Mouse (Mus musculus) limb, embryonic 12.5 days (tissue): Measurements from ENCODE around the gene Chmp1a. TPM values are rescaled to one million over a fixed set of nuclear protein-coding genes. Genes with fewer than 3 reads are reported as not detected.
A peak's percentile ranks its signal among the peaks of the same experiment; 100 is the strongest.
"Not testable (repeated sequence)": the region's sequence is repeated elsewhere in the genome, so short reads cannot be mapped to it uniquely, and the experiment has no call there.

Experiments used
- ATAC-seq: fragments of 200-750 bp; cut with Nextera tagmentation; 2 replicates; pipeline ENCODE4 v1.8.0; 2017; ENCODE audit warnings: low read depth, moderate TSS enrichment; ENCODE audit not compliant: insufficient number of reproducible peaks, insufficient read depth, low FRiP score, low TSS enrichment
- H3K27ac ChIP-seq: fragments of 300-500 bp; sonication (generic); 2 replicates; pipeline ENCODE4 v1.5.1; 2016; ENCODE audit warnings: mild to moderate bottlenecking, moderate library complexity
- H3K27me3 ChIP-seq: fragments of 300-500 bp; sonication (generic); 2 replicates; pipeline ENCODE4 v1.6.1; 2016; ENCODE audit warnings: mild to moderate bottlenecking, moderate library complexity
- H3K36me3 ChIP-seq: fragments of 300-500 bp; sonication (generic); 2 replicates; pipeline ENCODE4 v1.6.1; 2016; ENCODE audit warnings: mild to moderate bottlenecking, moderate library complexity
- H3K4me1 ChIP-seq: fragments of 300-500 bp; sonication (generic); replicated peaks from 2 replicates; pipeline ENCODE4 v1.6.1; 2016
- H3K4me2 ChIP-seq: fragments of 300-500 bp; sonication (generic); 2 replicates; pipeline ENCODE4 v1.6.1; 2016; ENCODE audit warnings: mild to moderate bottlenecking, moderate library complexity
- H3K4me3 ChIP-seq: fragments of 300-500 bp; sonication (generic); replicated peaks from 2 replicates; pipeline ENCODE4 v1.5.1; 2016; ENCODE audit warnings: mild to moderate bottlenecking
- H3K9ac ChIP-seq: fragments of 300-500 bp; sonication (generic); replicated peaks from 2 replicates; pipeline ENCODE4 v1.6.1; 2016; ENCODE audit warnings: mild to moderate bottlenecking, moderate library complexity
- H3K9me3 ChIP-seq: fragments of 300-500 bp; sonication (generic); 2 replicates; pipeline ENCODE4 v1.6.1; 2016; ENCODE audit warnings: mild to moderate bottlenecking, moderate library complexity
- WGBS: fragments of 180-500 bp; shearing (Covaris S2); methylation state at CpG from one replicate; pipeline ENCODE4 v1.1.7; 2016; 5-methylcytosine and 5-hydroxymethylcytosine counted together
- polyA plus RNA-seq: library from polyadenylated mRNA; unstranded; fragments of >200 nt; fragmentation: Nextera tagmentation; extraction: Ambion mirVana; gene quantifications from 2 replicates; pipeline ENCODE4 v1.2.1, GENCODE M21; 2016

Gene Chmp1a
- polyA plus RNA-seq, 1 experiment from 2014 or later, result 140 TPM

DNA sequence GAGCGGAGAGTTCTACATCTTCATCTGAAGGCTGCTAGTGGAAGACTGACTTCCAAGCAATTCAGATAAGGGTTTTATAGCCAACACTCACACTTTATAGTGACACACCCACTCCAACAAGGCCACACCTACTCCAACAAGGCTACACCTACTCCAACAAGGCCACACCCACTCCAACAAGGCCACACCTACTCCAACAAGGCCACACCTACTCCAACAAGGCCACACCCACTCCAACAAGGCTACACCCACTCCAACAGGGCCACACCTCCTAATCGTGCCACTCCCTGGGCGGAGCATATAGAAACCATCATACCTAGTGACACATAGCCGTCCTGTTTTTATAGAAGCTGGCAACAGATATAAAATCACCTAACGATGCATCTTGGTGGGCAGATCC, 15.5 kb downstream of the Chmp1a start:
- not testable (repeated sequence) for H3K4me3 ChIP-seq, H3K4me2 ChIP-seq, ATAC-seq, H3K27ac ChIP-seq, H3K9ac ChIP-seq, H3K9me3 ChIP-seq, H3K36me3 ChIP-seq, H3K4me1 ChIP-seq, H3K27me3 ChIP-seq
- WGBS, result 69% methylated on average over 5 of the region's 5 CpGs

DNA sequence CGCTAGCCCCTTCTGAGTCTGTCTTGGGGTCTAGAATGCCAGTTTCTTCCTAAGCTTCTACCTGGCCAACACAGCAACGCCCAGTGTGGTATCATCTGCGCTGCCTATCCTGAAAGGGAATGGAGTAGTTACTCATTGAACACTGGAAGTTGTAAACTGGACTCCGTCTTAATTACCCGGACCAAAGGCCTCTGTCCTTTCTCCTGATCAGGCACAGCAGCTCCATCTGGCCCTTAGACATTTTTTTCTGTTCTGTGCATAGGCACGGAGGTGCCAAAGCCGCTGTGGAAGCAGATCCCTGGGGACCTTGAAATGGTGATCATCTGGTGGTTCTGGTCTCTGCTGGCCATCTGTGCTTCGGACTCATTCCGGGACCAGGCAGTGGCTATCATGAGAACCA, 18.8 kb downstream of the Chmp1a start:
- ATAC-seq, result no peak
- no peak overlapping the region for H3K9ac ChIP-seq
- no peaks in the 10 kb centered on the region for H3K27me3 ChIP-seq
- no peaks in the 10 kb centered on the region for H3K9me3 ChIP-seq
- H3K4me2 ChIP-seq, result no peak overlapping the region
- H3K4me3 ChIP-seq, result no peak overlapping the region
- H3K27ac ChIP-seq, result no peak overlapping the region
- H3K4me1 ChIP-seq, result peaks cover 2% of the 10 kb centered on the region; the same call in 1 of the 2 replicates
- 82% methylated on average over 9 of the region's 9 CpGs for WGBS
- H3K36me3 ChIP-seq, result no peaks in the 10 kb centered on the region

DNA sequence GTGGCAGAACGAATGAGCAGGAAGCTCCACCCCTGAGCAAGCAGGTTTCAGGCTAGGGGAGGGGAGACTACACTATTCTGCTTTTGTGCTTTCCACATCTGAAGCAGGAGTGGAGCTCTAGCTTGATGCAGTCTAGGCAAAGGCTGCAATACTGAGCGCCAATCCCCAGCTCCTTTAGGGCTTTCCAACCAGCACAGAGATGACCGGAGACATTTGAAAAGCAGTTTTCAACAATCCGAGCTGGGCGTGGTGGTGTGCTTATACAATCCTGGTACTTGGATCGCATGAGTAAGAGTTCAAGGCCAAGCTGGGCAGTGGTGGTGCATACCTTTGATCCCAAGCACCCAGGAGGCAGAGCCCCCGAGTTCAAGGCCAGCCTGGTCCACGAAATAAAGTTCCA, 20.7 kb downstream of the Chmp1a start:
- Histone ChIP-seq H3K27me3 (no peaks in the 10 kb centered on the region), H3K27ac (no peak overlapping the region), H3K4me2 (no peak overlapping the region), H3K9me3 (no peaks in the 10 kb centered on the region), H3K4me1 (peaks cover 4% of the 10 kb centered on the region), H3K36me3 (no peaks in the 10 kb centered on the region), H3K9ac (no peak overlapping the region), H3K4me3 (no peak overlapping the region)
- WGBS, result 67% methylated on average over 8 of the region's 8 CpGs
- no peak for ATAC-seq

GRCm38 (mm10) chr8:123190678-123191077, 21.9 kb downstream of the Chmp1a start:
- WGBS, result 6% methylated on average over 9 of the region's 9 CpGs
- no peak overlapping the region for H3K9ac ChIP-seq

DNA sequence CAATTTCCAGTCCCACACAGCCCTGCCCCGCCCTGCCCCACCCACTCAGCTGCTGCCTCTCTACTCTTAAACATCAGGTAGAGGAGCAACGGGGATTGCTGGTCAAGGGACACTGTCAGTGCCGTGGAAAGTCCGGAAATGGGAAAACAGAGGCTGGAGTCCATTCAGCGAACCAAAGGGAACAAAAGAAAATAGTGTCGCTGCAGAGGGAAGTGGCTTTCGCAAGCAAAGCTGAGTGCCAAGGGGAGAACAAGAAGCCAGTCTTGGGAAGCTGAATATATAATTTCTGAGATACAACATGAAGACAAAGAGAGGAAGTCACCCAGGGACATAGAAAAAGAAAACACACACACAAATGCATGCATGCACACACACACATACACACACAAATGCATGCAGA, 23.7 kb downstream of the Chmp1a start:
- WGBS, result 83% methylated on average over 7 of the region's 7 CpGs
- no peak for ATAC-seq
- Histone ChIP-seq H3K9ac (no peak overlapping the region), H3K4me3 (no peak overlapping the region), H3K9me3 (no peaks in the 10 kb centered on the region), H3K27ac (no peak overlapping the region), H3K27me3 (no peaks in the 10 kb centered on the region), H3K4me2 (no peak overlapping the region), H3K4me1 (peaks cover 24% of the 10 kb centered on the region), H3K36me3 (no peaks in the 10 kb centered on the region)

More at GRCm38 (mm10) chr8:123190678-123191077, 21.9 kb downstream of the Chmp1a start:
- H3K4me2 ChIP-seq, result peak overlapping the region; percentile 36
- no peaks in the 10 kb centered on the region for H3K27me3 ChIP-seq
- H3K4me1 ChIP-seq, result peaks cover 16% of the 10 kb centered on the region
- no peak overlapping the region for H3K27ac ChIP-seq
- no peaks in the 10 kb centered on the region for H3K9me3 ChIP-seq
- H3K4me3 ChIP-seq, result 0 out of 2 replicates have a peak overlapping the region, but pooled peaks have one; percentile 2
- ATAC-seq, result no peak
- no peaks in the 10 kb centered on the region for H3K36me3 ChIP-seq

GRCm38 (mm10) chr8:123188006-123188405, 24.6 kb downstream of the Chmp1a start:
- Histone ChIP-seq H3K9ac (no peak overlapping the region), H3K9me3 (no peaks in the 10 kb centered on the region), H3K27me3 (no peaks in the 10 kb centered on the region), H3K27ac (no peak overlapping the region), H3K4me1 (peaks cover 24% of the 10 kb centered on the region), H3K4me2 (no peak overlapping the region), H3K36me3 (no peaks in the 10 kb centered on the region), H3K4me3 (no peak overlapping the region)
- ATAC-seq, result no peak
- WGBS, result 89% methylated on average over 2 of the region's 2 CpGs

DNA sequence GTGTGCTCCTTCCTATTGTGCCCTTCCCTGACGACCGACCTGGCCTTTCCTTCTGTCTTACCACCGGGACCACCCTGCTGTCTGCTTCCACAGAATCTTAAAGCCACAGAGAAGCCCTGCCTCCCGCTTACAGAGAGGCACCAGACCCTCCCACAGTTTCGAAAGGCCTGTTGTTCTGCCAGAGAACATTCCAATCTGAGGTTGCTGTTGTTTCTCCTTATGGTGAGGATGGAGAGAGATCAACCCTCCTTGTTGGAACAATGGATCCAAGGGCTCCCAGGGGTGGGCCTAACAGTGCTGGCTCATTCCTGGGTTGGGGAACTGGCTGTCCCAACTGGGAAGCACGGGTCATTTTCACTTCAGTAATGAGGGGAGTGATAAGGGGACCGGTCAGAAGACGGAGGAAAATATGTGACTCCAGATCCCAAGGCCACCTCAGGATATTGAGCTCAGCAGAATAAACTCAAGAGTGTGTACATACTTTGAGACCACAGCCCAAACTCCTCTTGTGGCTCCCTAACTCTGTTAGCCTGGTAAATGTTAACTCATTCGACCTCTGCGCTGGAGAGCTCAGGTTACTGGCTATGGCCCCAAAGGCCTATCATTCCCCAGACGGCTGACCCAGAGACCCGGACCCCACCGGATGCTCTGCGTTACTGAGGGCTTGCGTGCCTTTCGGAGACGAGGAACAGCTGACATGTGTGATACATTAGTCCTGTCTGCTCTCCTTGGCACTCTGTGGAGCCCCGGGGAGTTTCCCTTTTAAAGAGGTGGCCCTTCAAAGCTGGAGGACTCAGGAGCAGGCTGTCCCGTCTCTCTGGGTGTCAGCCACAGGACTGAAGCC, 26.8 kb downstream of the Chmp1a start, which contains the start of gene Dpep1:
Dpep1 (plus strand) TSS at position 677 of the 844 bp plus-strand sequence.
- no peaks in the 10 kb centered on the region for H3K27me3 ChIP-seq
- no peak within 1 kb of the TSS for H3K4me3 ChIP-seq
- H3K9me3 ChIP-seq, result no peaks in the 10 kb centered on the region
- H3K4me1 ChIP-seq, result peaks cover 24% of the 10 kb centered on the region
- no peaks in the 10 kb centered on the region for H3K36me3 ChIP-seq
- ATAC-seq, result no peak
- H3K9ac ChIP-seq, result 0 out of 2 replicates have a peak within 1 kb of the TSS, but pooled peaks have one; percentile 23
- WGBS, result 14% methylated on average over 19 of the region's 19 CpGs
- H3K27ac ChIP-seq, result peak within 1 kb of the TSS; percentile 73; the same call in 1 of the 2 replicates
- H3K4me2 ChIP-seq, result peak within 1 kb of the TSS; percentile 24; the same call in 1 of the 2 replicates

DNA sequence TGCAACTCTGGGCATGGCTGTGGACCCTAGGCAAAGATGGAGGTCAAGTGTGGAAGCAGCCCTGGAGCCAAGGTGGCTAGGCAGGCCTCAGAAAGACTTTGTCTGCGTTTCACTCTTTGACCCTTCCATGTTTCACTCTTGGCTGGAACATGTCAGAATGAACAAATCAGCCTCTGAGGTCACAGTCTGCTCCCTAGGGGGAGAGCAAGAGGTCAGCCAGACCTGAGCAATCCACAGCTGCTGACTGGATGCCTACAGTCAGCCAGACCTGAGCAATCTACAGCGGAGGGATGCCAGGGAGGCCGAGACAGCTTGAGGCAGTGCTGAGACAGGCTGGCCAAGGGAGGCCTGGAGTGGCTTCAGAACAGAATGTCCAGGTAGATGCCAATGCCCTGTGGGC, 31.2 kb downstream of the Chmp1a start:
- H3K9me3 ChIP-seq, result peaks cover 26% of the 10 kb centered on the region
- no peak overlapping the region for H3K4me2 ChIP-seq
- H3K27me3 ChIP-seq, result no peaks in the 10 kb centered on the region
- ATAC-seq, result no peak
- H3K36me3 ChIP-seq, result no peaks in the 10 kb centered on the region
- H3K9ac ChIP-seq, result no peak overlapping the region
- peaks cover 15% of the 10 kb centered on the region for H3K4me1 ChIP-seq
- no peak overlapping the region for H3K4me3 ChIP-seq
- H3K27ac ChIP-seq, result no peak overlapping the region
- 51% methylated on average over 3 of the region's 3 CpGs for WGBS

GRCm38 (mm10) chr8:123157888-123158465, 54.6 kb downstream of the Chmp1a start, which contains the start of gene Sult5a1:
Gene Sult5a1, minus strand, starts transcription at chr8:123158315.
- WGBS, result 28% methylated on average over 13 of the region's 13 CpGs
- H3K27me3 ChIP-seq, result no peaks in the 10 kb centered on the region
- H3K4me2 ChIP-seq, result peak within 1 kb of the TSS; percentile 49
- no peaks in the 10 kb centered on the region for H3K36me3 ChIP-seq
- H3K27ac ChIP-seq, result peak within 1 kb of the TSS; percentile 5; the same call in 1 of the 2 replicates
- H3K9me3 ChIP-seq, result no peaks in the 10 kb centered on the region
- H3K4me3 ChIP-seq, result peak within 1 kb of the TSS; percentile 19; the same call in 1 of the 2 replicates
- peaks cover 24% of the 10 kb centered on the region for H3K4me1 ChIP-seq
- H3K9ac ChIP-seq, result no peak within 1 kb of the TSS
- no peak; the same call in 1 of the 2 replicates for ATAC-seq

DNA sequence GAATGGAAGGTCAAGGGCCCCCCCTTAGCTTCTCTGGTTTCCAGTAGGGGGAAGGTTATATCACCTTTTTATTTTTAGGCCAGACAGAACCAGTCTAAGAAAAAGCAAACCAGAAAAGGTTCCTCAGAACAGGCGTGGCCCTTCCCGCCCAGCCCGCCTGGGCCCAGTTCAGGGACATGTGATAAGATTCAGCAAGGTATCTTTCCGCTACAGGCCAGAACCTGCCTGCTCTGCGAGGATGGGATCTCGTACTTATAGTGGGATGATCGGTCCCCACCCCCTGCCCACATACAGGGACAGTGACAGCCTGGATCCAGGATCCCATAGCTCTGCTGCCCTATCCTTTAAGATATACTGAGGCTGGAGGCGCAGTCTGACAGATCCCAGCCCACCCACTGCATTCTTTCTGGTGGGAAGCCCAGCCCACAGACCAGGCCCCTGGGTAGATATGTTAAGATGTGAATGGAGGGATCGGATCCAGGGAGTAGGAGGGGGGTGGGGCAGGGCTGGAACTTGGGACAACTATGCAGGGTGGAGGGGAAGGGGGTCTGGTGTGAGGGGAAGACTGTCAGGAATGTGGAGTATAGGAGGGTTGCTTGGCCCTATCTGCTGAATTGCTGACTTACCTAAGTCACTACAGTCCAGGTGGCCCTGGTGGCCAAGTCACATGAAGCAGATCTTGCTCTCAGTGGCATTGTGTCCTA, 56.3 kb downstream of the Chmp1a start:
- 0 out of 2 replicates have a peak, but pooled peaks have one; percentile 52 for ATAC-seq
- no peaks in the 10 kb centered on the region for H3K27me3 ChIP-seq

GRCm38 (mm10) chr8:123155177-123155576, 57.4 kb downstream of the Chmp1a start:
- Histone ChIP-seq H3K36me3 (no peaks in the 10 kb centered on the region), H3K9ac (no peak overlapping the region), H3K4me1 (peaks cover 24% of the 10 kb centered on the region), H3K4me3 (no peak overlapping the region), H3K27ac (no peak overlapping the region), H3K27me3 (no peaks in the 10 kb centered on the region), H3K9me3 (no peaks in the 10 kb centered on the region), H3K4me2 (no peak overlapping the region)
- WGBS, result 81% methylated on average over 5 of the region's 5 CpGs
- no peak for ATAC-seq

More for the DNA sequence above, 56.3 kb downstream of the Chmp1a start:
- 78% methylated on average over 9 of the region's 9 CpGs for WGBS
- H3K9ac ChIP-seq, result no peak overlapping the region
- H3K4me2 ChIP-seq, result no peak overlapping the region
- H3K9me3 ChIP-seq, result no peaks in the 10 kb centered on the region
- H3K4me3 ChIP-seq, result no peak overlapping the region
- H3K36me3 ChIP-seq, result no peaks in the 10 kb centered on the region
- no peak overlapping the region; the same call in 1 of the 2 replicates for H3K27ac ChIP-seq
- peaks cover 24% of the 10 kb centered on the region for H3K4me1 ChIP-seq
